Mouse (Mus musculus): ENCODE measurements at regions not wholly inside any gene's neighbourhood (a gene's known extent, or its start where the extent isn't known, plus 50 kb on each side); places are given as distances from the start of the nearest gene placed in this dataset.

- no peak for ATAC-seq (replicated peaks; ENCODE audit: low FRiP score, low TSS enrichment, poor library complexity, severe bottlenecking)
Observed at GRCm38 (mm10) chr6:140306811-140307558, 116.9 kb upstream of the Plekha5 start.

- no peak for ATAC-seq (replicated peaks; ENCODE audit: low FRiP score, low TSS enrichment, poor library complexity, severe bottlenecking)
Observed at GRCm38 (mm10) chr6:140304105-140304504, 119.7 kb upstream of the Plekha5 start.

- ATAC-seq (replicated peaks; ENCODE audit: low FRiP score, low TSS enrichment, poor library complexity, severe bottlenecking), result no peak
Observed at GRCm38 (mm10) chr6:140300470-140301145, 123.2 kb upstream of the Plekha5 start.

- no peak for ATAC-seq (replicated peaks; ENCODE audit: low FRiP score, low TSS enrichment, poor library complexity, severe bottlenecking)
Observed at GRCm38 (mm10) chr6:140299653-140300052, 124.2 kb upstream of the Plekha5 start.

GRCm38 (mm10) chr6:140297969-140298554, 125.8 kb upstream of the Plekha5 start:
- no peak for ATAC-seq (replicated peaks; ENCODE audit: low FRiP score, low TSS enrichment, poor library complexity, severe bottlenecking)

GRCm38 (mm10) chr6:140297561-140297960, 126.3 kb upstream of the Plekha5 start:
- no peak for ATAC-seq (replicated peaks; ENCODE audit: low FRiP score, low TSS enrichment, poor library complexity, severe bottlenecking)

GRCm38 (mm10) chr6:140290109-140290508, 133.7 kb upstream of the Plekha5 start:
- ATAC-seq (replicated peaks; ENCODE audit: low FRiP score, low TSS enrichment, poor library complexity, severe bottlenecking), result no peak

- no peak for ATAC-seq (replicated peaks; ENCODE audit: low FRiP score, low TSS enrichment, poor library complexity, severe bottlenecking)
Observed at GRCm38 (mm10) chr6:140288799-140289198, 135.1 kb upstream of the Plekha5 start.

- no peak for ATAC-seq (replicated peaks; ENCODE audit: low FRiP score, low TSS enrichment, poor library complexity, severe bottlenecking)
Observed at GRCm38 (mm10) chr6:140282285-140282577, 141.6 kb upstream of the Plekha5 start.

- no peak for ATAC-seq (replicated peaks; ENCODE audit: low FRiP score, low TSS enrichment, poor library complexity, severe bottlenecking)
Observed at GRCm38 (mm10) chr6:140281488-140282284, 142.2 kb upstream of the Plekha5 start.

- no peak for ATAC-seq (replicated peaks; ENCODE audit: low FRiP score, low TSS enrichment, poor library complexity, severe bottlenecking)
Observed at GRCm38 (mm10) chr6:140280817-140281475, 142.9 kb upstream of the Plekha5 start.

- no peak for ATAC-seq (replicated peaks; ENCODE audit: low FRiP score, low TSS enrichment, poor library complexity, severe bottlenecking)
Observed at GRCm38 (mm10) chr6:140279736-140280370, 144.0 kb upstream of the Plekha5 start.

- no peak for ATAC-seq (replicated peaks; ENCODE audit: low FRiP score, low TSS enrichment, poor library complexity, severe bottlenecking)
Observed at GRCm38 (mm10) chr6:140278750-140279149, 145.1 kb upstream of the Plekha5 start.

GRCm38 (mm10) chr6:140270592-140270991, 153.3 kb upstream of the Plekha5 start:
- ATAC-seq (replicated peaks; ENCODE audit: low FRiP score, low TSS enrichment, poor library complexity, severe bottlenecking), result no peak

- ATAC-seq (replicated peaks; ENCODE audit: low FRiP score, low TSS enrichment, poor library complexity, severe bottlenecking), result no peak
Observed at GRCm38 (mm10) chr6:140268315-140269070, 155.4 kb upstream of the Plekha5 start.

GRCm38 (mm10) chr6:140263920-140264319, 159.9 kb upstream of the Plekha5 start:
- no peak for ATAC-seq (replicated peaks; ENCODE audit: low FRiP score, low TSS enrichment, poor library complexity, severe bottlenecking)

GRCm38 (mm10) chr6:140261813-140262212, 162.0 kb upstream of the Plekha5 start:
- no peak for ATAC-seq (replicated peaks; ENCODE audit: low FRiP score, low TSS enrichment, poor library complexity, severe bottlenecking)

- ATAC-seq (replicated peaks; ENCODE audit: low FRiP score, low TSS enrichment, poor library complexity, severe bottlenecking), result no peak
Observed at GRCm38 (mm10) chr6:140258761-140259160, 165.1 kb upstream of the Plekha5 start.

All from megakaryocyte-erythroid progenitor cell, adult 5-6 weeks (primary cell).